Mouse (Mus musculus) mesoderm, embryonic 11.5 days (tissue): ENCODE results near the gene Rxfp4.

Source experiments
- DNase-seq: peaks from one replicate; pipeline ENCODE4 v3.0.0-alpha.2; 2012; ENCODE audit warnings: low read depth, low spot score

Gene Rxfp4

GRCm38 (mm10) chr3:88652846-88653515 is at the start of gene Rxfp4:
Gene Rxfp4, minus strand, starts transcription at chr3:88653142.
- DNase-seq = no peak

GRCm38 (mm10) chr3:88701222-88701621 is 48.3 kb upstream of the Rxfp4 start:
- DNase-seq = no peak

- DNase-seq = no peak
Observed at GRCm38 (mm10) chr3:88700247-88700646, 47.3 kb upstream of the Rxfp4 start.

GRCm38 (mm10) chr3:88698834-88699233 is 45.9 kb upstream of the Rxfp4 start:
- DNase-seq = no peak

- DNase-seq = no peak
Observed at GRCm38 (mm10) chr3:88698051-88698450, 45.1 kb upstream of the Rxfp4 start.

GRCm38 (mm10) chr3:88695545-88695944 is 42.6 kb upstream of the Rxfp4 start:
- DNase-seq = no peak

- DNase-seq = no peak
Observed at GRCm38 (mm10) chr3:88689079-88689478, 36.1 kb upstream of the Rxfp4 start.

GRCm38 (mm10) chr3:88686734-88687611 is 34.0 kb upstream of the Rxfp4 start:
- DNase-seq = no peak

GRCm38 (mm10) chr3:88685958-88686451 is 33.1 kb upstream of the Rxfp4 start:
- DNase-seq = peak; percentile 63

- peak; percentile 98 for DNase-seq
Observed at GRCm38 (mm10) chr3:88684980-88685941, 32.3 kb upstream of the Rxfp4 start, which contains the start of gene Khdc4. Gene Khdc4, plus strand, starts transcription at chr3:88685803.

GRCm38 (mm10) chr3:88684236-88684979 is 31.5 kb upstream of the Rxfp4 start:
- no peak for DNase-seq

- DNase-seq = no peak
Observed at GRCm38 (mm10) chr3:88683814-88684213, 30.9 kb upstream of the Rxfp4 start.

GRCm38 (mm10) chr3:88677399-88677798 is 24.5 kb upstream of the Rxfp4 start:
- peak; percentile 86 for DNase-seq

- DNase-seq = no peak
Observed at GRCm38 (mm10) chr3:88664095-88664494, 11.2 kb upstream of the Rxfp4 start.

- no peak for DNase-seq
Observed at GRCm38 (mm10) chr3:88659798-88660197, 6.9 kb upstream of the Rxfp4 start.

- no peak for DNase-seq
Observed at GRCm38 (mm10) chr3:88658441-88659127, 5.6 kb upstream of the Rxfp4 start.

- DNase-seq = no peak
Observed at GRCm38 (mm10) chr3:88655619-88656018, 2.7 kb upstream of the Rxfp4 start.

- no peak for DNase-seq
Observed at GRCm38 (mm10) chr3:88654621-88655020, 1.7 kb upstream of the Rxfp4 start.

- no peak for DNase-seq
Observed at GRCm38 (mm10) chr3:88653516-88654370, 801 bp upstream of the Rxfp4 start.
